Mouse (Mus musculus) neural tube, embryonic 12.5 days (tissue): ENCODE results near the gene 4933415F23Rik. TPM values are rescaled to one million over a fixed set of nuclear protein-coding genes. Genes with fewer than 3 reads are reported as not detected.
A peak's percentile ranks its signal among the peaks of the same experiment; 100 is the strongest.
"Not testable (repeated sequence)": the region's sequence is repeated elsewhere in the genome, so short reads cannot be mapped to it uniquely, and the experiment has no call there.

Source experiments
- ATAC-seq: fragments of 200-750 bp; cut with Nextera tagmentation; 2 replicates; pipeline ENCODE4 v1.8.0; 2017; ENCODE audit warnings: low read depth, mild to moderate bottlenecking, moderate TSS enrichment, moderate library complexity; ENCODE audit not compliant: low FRiP score
- H3K27ac ChIP-seq: fragments of 300-500 bp; sonication (generic); 2 replicates; pipeline ENCODE4 v1.5.1; 2016
- H3K27me3 ChIP-seq: fragments of 300-500 bp; sonication (generic); replicated peaks from 2 replicates; pipeline ENCODE4 v1.6.1; 2016; ENCODE audit warnings: mild to moderate bottlenecking
- H3K36me3 ChIP-seq: fragments of 300-500 bp; sonication (generic); 2 replicates; pipeline ENCODE4 v1.6.1; 2016; ENCODE audit warnings: mild to moderate bottlenecking
- H3K4me1 ChIP-seq: fragments of 300-500 bp; sonication (generic); 2 replicates; pipeline ENCODE4 v1.6.1; 2016
- H3K4me2 ChIP-seq: fragments of 300-500 bp; sonication (generic); replicated peaks from 2 replicates; pipeline ENCODE4 v1.6.1; 2016; ENCODE audit warnings: mild to moderate bottlenecking
- H3K4me3 ChIP-seq: fragments of 300-500 bp; sonication (generic); 2 replicates; pipeline ENCODE4 v1.5.1; 2016
- H3K9ac ChIP-seq: fragments of 300-500 bp; sonication (generic); 2 replicates; pipeline ENCODE4 v1.6.1; 2016; ENCODE audit warnings: mild to moderate bottlenecking
- H3K9me3 ChIP-seq: fragments of 300-500 bp; sonication (generic); 2 replicates; pipeline ENCODE4 v1.6.1; 2016; ENCODE audit warnings: mild to moderate bottlenecking
- WGBS: fragments of 180-500 bp; shearing (Covaris S2); methylation state at CpG from one replicate; pipeline ENCODE4 v1.1.7; 2016; 5-methylcytosine and 5-hydroxymethylcytosine counted together
- polyA plus RNA-seq: library from polyadenylated mRNA; unstranded; fragments of >200 nt; fragmentation: Nextera tagmentation; extraction: Ambion mirVana; gene quantifications from 2 replicates; pipeline ENCODE4 v1.2.1, GENCODE M21; 2016

4933415F23Rik gene
- not detected in 2 replicates for polyA plus RNA-seq

DNA sequence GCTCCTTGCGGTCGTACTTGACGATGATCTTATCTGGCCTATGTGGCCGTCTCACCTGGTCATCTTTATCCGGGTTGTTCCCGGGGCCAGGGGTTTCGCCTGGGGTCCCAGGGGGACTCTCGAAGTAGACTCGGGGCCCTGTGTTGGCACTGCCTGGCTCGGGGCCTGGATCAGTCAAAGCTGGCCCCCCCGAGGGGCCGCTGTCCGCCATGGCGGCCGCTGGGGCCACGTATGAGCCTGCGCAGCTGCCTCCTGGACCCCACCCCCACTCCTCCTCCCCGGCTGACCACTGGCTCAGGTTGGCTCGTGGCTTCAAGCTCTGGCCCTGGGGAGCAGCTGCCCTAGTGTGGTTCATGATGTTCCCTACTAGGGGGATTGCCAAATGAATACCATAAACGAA is at the start of gene 4933415F23Rik:
Gene 4933415F23Rik (minus strand): TSS at position 233 of the 400 bp plus-strand sequence.
- no peak for ATAC-seq

DNA sequence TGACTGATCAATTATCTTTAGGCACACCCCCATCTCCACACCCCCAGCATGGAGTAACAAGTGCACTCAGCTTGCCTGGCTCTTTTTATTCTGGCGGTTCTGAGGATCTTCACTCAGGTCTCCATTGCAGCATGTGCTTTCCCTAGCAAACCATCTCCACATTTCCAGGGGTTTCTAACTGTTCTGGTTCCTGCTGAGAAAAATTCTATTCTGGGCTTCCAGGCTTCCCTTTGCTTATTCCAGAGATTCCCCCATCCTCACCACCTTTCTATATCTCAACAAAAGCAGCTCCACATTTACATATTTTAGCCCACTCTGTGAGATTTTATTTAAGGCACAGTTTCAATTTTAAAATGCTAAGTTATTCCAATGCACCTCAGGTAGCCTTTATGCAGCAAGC is 49.7 kb upstream of the 4933415F23Rik start:
- no peak overlapping the region for H3K9ac ChIP-seq
- ATAC-seq: no peak

More for the DNA sequence above, at the start of gene 4933415F23Rik:
- Histone ChIP-seq H3K4me1 (no peaks in the 10 kb centered on the region), H3K9ac (no peak within 1 kb of the TSS), H3K4me2 (no peak within 1 kb of the TSS), H3K4me3 (no peak within 1 kb of the TSS), H3K36me3 (no peaks in the 10 kb centered on the region), H3K9me3 (no peaks in the 10 kb centered on the region), H3K27me3 (no peaks in the 10 kb centered on the region), H3K27ac (no peak within 1 kb of the TSS)
- WGBS: 95% methylated on average over 20 of the region's 20 CpGs

DNA sequence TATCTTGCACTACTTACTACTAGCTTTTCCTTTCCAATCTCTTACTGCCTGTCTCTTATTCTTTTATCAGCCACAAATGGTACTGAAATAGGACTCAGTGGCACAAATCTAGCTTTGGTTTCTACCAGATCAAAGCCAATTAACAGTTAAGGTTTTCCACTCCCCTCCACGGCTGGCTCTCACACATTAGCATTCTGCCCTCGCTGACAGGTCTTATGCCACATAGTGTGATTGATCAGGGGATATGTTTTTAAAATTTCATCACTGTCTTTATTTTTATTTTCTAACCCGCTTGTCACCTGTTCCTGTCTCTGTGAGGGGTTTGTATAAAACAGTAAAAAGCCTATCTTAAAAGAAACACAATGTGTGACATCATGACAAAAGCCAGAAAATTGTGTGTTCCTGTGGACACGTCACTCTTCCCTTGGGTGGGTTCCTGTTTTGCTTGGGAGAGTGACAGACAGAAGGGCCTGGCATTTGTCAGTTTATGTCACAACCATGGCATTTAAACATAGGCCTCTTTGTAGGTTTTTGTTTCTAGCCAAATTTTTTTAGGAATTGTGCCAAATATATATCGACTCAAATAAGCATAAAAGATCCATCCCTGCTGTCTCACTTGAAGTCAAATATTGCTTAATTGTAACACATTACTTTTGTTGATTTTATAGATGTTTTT is 44.3 kb upstream of the 4933415F23Rik start:
- WGBS: 78% methylated on average over 5 of the region's 5 CpGs
- H3K27me3 ChIP-seq: no peaks in the 10 kb centered on the region
- no peak overlapping the region for H3K4me3 ChIP-seq
- H3K9me3 ChIP-seq: no peaks in the 10 kb centered on the region
- H3K9ac ChIP-seq: no peak overlapping the region
- no peaks in the 10 kb centered on the region for H3K4me1 ChIP-seq
- H3K36me3 ChIP-seq: no peaks in the 10 kb centered on the region
- no peak overlapping the region for H3K27ac ChIP-seq
- no peak for ATAC-seq
- H3K4me2 ChIP-seq: no peak overlapping the region

More for the DNA sequence above, 49.7 kb upstream of the 4933415F23Rik start:
- H3K9me3 ChIP-seq: no peaks in the 10 kb centered on the region
- no peaks in the 10 kb centered on the region for H3K4me1 ChIP-seq
- no peak overlapping the region for H3K27ac ChIP-seq
- no peak overlapping the region for H3K4me3 ChIP-seq
- H3K4me2 ChIP-seq: no peak overlapping the region
- H3K27me3 ChIP-seq: no peaks in the 10 kb centered on the region
- WGBS: 86% methylated on average over 1 of the region's 1 CpGs
- H3K36me3 ChIP-seq: no peaks in the 10 kb centered on the region

DNA sequence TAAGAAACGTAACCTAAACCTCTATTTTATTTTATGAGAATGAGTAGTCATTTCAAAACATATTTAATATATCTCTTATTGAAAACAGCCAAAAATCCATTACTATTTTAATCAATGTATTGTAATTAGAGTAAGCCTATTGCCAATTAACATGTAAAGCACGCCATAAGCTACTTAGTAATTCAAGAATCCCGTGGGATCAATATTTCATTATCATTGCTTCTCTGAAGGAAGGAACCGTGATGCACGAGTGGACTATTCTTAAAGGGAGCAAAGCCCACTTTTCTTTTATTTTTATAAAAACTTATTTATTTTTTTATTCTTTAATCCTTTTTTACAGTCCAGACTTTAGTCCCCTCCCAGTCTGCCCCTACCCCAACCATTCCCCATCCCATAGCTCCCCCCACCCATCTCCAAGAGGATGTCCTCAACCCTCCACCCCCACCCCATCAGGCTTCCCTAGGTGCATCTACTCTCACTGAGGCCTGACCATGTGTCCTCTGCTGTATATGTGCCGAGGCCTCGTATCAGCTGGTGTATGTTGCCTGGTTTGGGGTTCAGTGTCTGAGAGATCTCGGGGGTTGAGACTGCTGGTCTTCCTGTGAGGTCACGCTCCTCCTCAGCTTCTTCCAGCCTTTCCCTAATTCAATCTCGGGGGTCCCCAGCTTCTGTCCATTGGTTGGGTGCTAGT is 39.2 kb upstream of the 4933415F23Rik start:
- 0 out of 2 replicates have a peak, but pooled peaks have one; percentile 74 for ATAC-seq
- H3K9me3 ChIP-seq: no peaks in the 10 kb centered on the region
- no peaks in the 10 kb centered on the region for H3K4me1 ChIP-seq
- H3K4me3 ChIP-seq: no peak overlapping the region
- H3K27me3 ChIP-seq: no peaks in the 10 kb centered on the region
- WGBS: 74% methylated on average over 10 of the region's 10 CpGs
- H3K4me2 ChIP-seq: no peak overlapping the region
- no peak overlapping the region for H3K9ac ChIP-seq
- H3K27ac ChIP-seq: no peak overlapping the region
- H3K36me3 ChIP-seq: no peaks in the 10 kb centered on the region

DNA sequence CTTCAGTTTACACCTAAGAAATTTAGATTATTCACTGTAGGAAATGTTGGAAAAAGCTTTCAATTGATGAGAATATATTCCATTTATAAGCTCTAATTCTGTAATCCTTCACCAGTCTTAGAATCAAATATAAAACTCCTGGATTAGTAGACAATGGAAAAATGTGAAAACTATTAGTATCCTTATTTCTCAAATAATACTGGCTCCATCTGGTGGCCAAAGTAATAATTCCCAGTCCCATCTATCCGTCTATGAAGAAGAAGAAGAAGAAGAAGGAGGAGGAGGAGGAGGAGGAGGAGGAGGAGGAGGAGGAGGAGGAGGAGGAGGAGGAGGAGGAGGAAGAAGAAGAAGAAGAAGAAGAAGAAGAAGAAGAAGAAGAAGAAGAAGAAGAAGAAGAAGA is 38.5 kb upstream of the 4933415F23Rik start:
- not testable (repeated sequence) for H3K9ac ChIP-seq, H3K4me1 ChIP-seq, ATAC-seq, H3K4me3 ChIP-seq, H3K4me2 ChIP-seq, H3K36me3 ChIP-seq, H3K27ac ChIP-seq, H3K27me3 ChIP-seq, H3K9me3 ChIP-seq
- 0% methylated on average over 1 of the region's 1 CpGs for WGBS

DNA sequence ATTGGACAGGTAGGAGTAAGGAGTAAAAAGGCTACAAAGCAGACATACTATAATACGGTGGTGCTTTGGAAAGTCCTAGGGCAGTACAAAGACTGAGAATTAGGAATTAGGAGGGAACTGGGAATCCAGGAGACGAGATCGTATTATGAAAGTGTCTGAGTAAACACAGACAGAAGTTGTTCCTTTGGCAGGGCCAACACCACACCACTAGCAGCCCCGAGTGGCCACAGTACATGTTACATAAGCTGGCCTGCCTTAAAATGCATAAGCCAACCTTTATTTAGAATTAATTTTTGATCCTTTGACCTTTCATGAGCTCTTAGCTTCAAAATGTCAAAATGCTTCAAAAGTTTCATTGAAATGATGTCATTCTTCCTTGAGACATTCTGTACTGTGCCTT is 18.8 kb upstream of the 4933415F23Rik start:
- no peak overlapping the region for H3K4me3 ChIP-seq
- WGBS: 83% methylated on average over 4 of the region's 4 CpGs

DNA sequence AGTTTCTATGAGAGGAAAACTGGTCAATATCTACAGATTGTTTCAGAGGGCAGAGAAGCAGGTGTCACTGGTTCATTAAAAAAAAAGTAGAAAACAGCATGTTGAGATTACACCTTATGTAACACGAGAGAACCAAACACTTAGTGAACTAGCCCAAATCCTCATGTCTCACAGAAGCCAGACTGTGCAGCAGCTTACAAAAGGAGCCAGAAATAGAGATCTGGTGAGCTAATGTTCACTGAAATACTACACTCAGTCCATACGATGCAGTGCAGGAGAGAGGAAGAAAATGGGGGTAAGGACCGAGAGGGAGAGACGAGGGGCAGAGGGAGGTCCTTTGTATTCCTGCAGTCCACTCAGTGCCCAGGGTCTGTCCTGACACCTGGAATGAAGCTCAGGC is 17.4 kb upstream of the 4933415F23Rik start:
- Histone ChIP-seq H3K27me3 (no peaks in the 10 kb centered on the region), H3K4me3 (no peak overlapping the region), H3K9ac (no peak overlapping the region), H3K36me3 (no peaks in the 10 kb centered on the region), H3K27ac (no peak overlapping the region), H3K4me2 (no peak overlapping the region), H3K4me1 (no peaks in the 10 kb centered on the region), H3K9me3 (no peaks in the 10 kb centered on the region)
- WGBS: 73% methylated on average over 4 of the region's 4 CpGs
- no peak for ATAC-seq

More for the DNA sequence above, 18.8 kb upstream of the 4933415F23Rik start:
- H3K36me3 ChIP-seq: no peaks in the 10 kb centered on the region
- H3K4me1 ChIP-seq: no peaks in the 10 kb centered on the region
- no peaks in the 10 kb centered on the region for H3K9me3 ChIP-seq
- no peak for ATAC-seq
- H3K27ac ChIP-seq: no peak overlapping the region
- H3K4me2 ChIP-seq: no peak overlapping the region
- H3K27me3 ChIP-seq: no peaks in the 10 kb centered on the region
- H3K9ac ChIP-seq: no peak overlapping the region

DNA sequence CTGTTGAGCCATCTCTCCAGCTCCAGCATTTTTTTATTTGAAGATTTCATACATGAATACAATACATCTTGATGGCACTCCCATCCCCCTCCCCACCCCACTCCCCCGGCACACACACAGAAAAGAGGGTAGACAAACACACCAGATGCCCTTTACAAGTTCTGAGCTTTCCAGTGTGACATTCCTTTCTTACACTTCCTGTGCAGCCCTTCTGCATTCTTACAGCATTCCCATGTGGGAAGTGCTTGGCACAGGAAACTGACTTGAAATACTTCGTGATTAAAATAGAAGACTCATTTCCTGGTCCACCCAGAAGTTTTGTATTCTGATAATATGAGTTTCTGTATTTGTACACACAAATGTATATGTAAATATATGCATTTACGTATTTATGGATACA is 15.4 kb upstream of the 4933415F23Rik start:
- no peak overlapping the region for H3K9ac ChIP-seq
- H3K27ac ChIP-seq: no peak overlapping the region
- no peaks in the 10 kb centered on the region for H3K27me3 ChIP-seq
- no peak overlapping the region for H3K4me3 ChIP-seq
- 84% methylated on average over 3 of the region's 3 CpGs for WGBS
- no peak overlapping the region for H3K4me2 ChIP-seq
- no peaks in the 10 kb centered on the region for H3K4me1 ChIP-seq
- H3K9me3 ChIP-seq: no peaks in the 10 kb centered on the region
- H3K36me3 ChIP-seq: no peaks in the 10 kb centered on the region
- no peak for ATAC-seq

DNA sequence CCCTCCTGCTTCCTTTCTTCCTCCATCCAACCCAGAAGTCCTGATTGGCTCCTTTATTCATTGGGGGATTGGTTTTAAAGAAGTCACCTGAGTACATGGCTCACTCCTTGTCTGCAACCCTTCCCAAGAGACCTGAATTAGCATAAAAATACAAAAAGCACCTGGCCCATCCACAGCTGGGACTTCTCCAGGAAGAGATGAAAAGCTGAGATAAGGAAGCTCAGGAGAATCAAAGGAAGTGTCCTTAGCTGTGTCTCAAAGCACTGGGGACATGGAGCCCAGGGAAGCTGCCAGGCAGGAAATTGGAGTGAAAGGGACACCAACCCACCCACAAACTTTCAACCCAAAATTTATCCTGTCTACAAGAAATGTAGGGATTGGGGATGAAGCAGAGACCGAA is 7.1 kb upstream of the 4933415F23Rik start:
- Histone ChIP-seq H3K4me3 (no peak overlapping the region), H3K9ac (no peak overlapping the region), H3K27ac (no peak overlapping the region), H3K36me3 (no peaks in the 10 kb centered on the region), H3K4me1 (no peaks in the 10 kb centered on the region), H3K27me3 (no peaks in the 10 kb centered on the region), H3K4me2 (no peak overlapping the region), H3K9me3 (no peaks in the 10 kb centered on the region)
- ATAC-seq: no peak
- WGBS: 83% methylated on average over 1 of the region's 1 CpGs

DNA sequence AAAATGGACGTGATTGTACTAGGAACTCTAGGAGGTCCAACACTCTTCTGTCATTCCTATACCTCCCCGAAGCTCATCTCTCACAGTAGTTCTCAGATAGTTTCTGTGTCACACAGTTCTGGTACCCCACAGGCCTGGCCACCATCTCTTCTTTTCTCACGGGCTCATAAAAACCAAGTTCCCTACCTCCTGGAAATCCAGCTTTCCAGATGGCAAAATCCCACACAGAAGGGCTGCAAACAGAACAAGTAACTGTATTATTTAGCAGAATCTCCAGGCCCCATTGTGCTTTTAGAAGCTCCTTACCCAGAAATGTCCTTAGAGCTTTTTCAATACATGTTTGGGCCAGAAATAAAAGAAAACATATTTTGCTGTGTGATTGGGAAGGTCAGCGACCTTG is 828 bp upstream of the 4933415F23Rik start:
- no peaks in the 10 kb centered on the region for H3K36me3 ChIP-seq
- no peak overlapping the region for H3K4me3 ChIP-seq
- no peak for ATAC-seq
- no peak overlapping the region for H3K27ac ChIP-seq
- no peaks in the 10 kb centered on the region for H3K9me3 ChIP-seq
- H3K27me3 ChIP-seq: no peaks in the 10 kb centered on the region
- no peak overlapping the region for H3K4me2 ChIP-seq
- H3K9ac ChIP-seq: no peak overlapping the region
- WGBS: 81% methylated on average over 4 of the region's 4 CpGs
- H3K4me1 ChIP-seq: no peaks in the 10 kb centered on the region

DNA sequence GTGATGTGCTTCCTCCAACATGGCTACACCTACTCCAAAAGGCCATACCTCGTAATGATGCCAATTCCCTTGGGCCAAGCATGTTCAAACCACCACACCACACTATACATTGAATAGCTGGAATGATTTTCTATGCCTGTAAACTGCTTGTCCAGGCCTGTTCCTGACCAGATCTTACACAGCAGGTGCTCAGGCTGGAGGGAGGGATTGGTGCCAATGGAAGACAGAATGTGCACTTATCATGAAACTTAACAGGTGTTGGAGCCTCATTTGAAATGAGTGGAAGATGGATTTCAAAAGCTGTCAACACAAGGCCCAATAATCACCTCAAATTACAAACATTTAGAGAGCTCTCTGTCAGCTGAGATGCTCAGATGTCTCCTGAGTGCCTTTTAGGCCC is 2.3 kb downstream of the 4933415F23Rik start:
- H3K27me3 ChIP-seq: no peaks in the 10 kb centered on the region
- H3K4me1 ChIP-seq: no peaks in the 10 kb centered on the region
- ATAC-seq: no peak
- no peak overlapping the region for H3K9ac ChIP-seq
- H3K9me3 ChIP-seq: no peaks in the 10 kb centered on the region
- H3K4me3 ChIP-seq: no peak overlapping the region
- no peaks in the 10 kb centered on the region for H3K36me3 ChIP-seq
- no peak overlapping the region for H3K27ac ChIP-seq
- WGBS: 76% methylated on average over 1 of the region's 1 CpGs
- no peak overlapping the region for H3K4me2 ChIP-seq

DNA sequence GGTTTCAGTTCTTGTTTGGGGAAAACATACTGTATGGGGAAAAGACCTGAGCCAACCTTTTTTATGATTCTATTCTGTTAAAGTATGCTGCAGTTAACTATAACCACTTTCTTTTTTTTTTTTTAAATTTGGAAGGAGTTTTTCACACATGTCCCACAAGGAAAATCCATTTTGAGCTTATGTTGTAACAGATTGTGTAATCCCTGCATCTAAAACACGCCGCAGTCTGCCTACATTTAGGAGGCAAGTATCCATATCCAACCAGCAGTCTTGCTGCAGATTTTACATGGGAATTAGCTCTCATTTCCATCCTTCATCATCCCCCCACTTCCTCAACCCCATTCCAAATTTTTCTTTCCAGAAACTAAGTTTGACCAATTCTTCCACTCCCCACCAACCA is 3.6 kb downstream of the 4933415F23Rik start:
- Histone ChIP-seq H3K9me3 (no peaks in the 10 kb centered on the region), H3K36me3 (no peaks in the 10 kb centered on the region), H3K27me3 (no peaks in the 10 kb centered on the region), H3K4me2 (no peak overlapping the region), H3K27ac (no peak overlapping the region), H3K4me1 (no peaks in the 10 kb centered on the region), H3K4me3 (no peak overlapping the region), H3K9ac (no peak overlapping the region)
- no peak for ATAC-seq
- 100% methylated on average over 2 of the region's 2 CpGs for WGBS

DNA sequence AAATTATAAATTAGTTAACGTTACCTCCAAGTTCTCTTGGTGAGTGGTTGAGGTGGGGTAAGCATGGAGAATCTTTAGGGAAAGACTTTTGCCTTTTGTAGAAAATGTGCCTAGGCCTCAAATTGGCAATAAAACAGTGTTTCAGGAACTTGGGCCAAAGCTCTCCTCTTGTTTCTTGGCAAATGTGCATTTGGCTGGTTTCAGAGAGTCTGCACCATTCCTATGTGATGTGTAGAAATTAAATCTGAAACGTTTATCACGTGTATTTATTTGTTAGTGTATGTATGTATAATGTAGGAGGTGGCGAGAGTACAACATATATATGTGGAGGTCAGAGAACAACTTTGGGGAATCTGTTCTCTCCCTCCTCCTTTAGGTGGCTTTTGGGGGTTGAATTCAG is 4.1 kb downstream of the 4933415F23Rik start:
- H3K9ac ChIP-seq: no peak overlapping the region
- H3K9me3 ChIP-seq: no peaks in the 10 kb centered on the region
- H3K36me3 ChIP-seq: no peaks in the 10 kb centered on the region
- no peak overlapping the region for H3K27ac ChIP-seq
- no peak overlapping the region for H3K4me3 ChIP-seq
- H3K4me2 ChIP-seq: no peak overlapping the region
- 87% methylated on average over 4 of the region's 4 CpGs for WGBS
- H3K27me3 ChIP-seq: no peaks in the 10 kb centered on the region
- ATAC-seq: no peak
- H3K4me1 ChIP-seq: no peaks in the 10 kb centered on the region
